Mouse (Mus musculus): ENCODE data around the gene Adgrv1. TPM values are rescaled to one million over a fixed set of nuclear protein-coding genes. Genes with fewer than 3 reads are reported as not detected.

Adgrv1 gene
- polyA plus RNA-seq, 1 experiment from 2014 or later, result 2.0 TPM

GRCm38 (mm10) chr13:81131860-81132259 is 501.1 kb downstream of the Adgrv1 start:
- H3K27ac ChIP-seq (replicated peaks), result no peak overlapping the region
- whole genome bisulfite sequencing, result 49% methylated on average over 6 of the region's 6 CpGs
- no peak overlapping the region for H3K4me3 ChIP-seq (replicated peaks)
- no peaks in the 10 kb centered on the region for H3K27me3 ChIP-seq
- H3K9me3 ChIP-seq (replicated peaks), result no peaks in the 10 kb centered on the region
- ATAC-seq (ENCODE audit: insufficient number of reproducible peaks, low FRiP score, low TSS enrichment, low read depth), result no peak
- H3K4me1 ChIP-seq, result peaks cover 27% of the 10 kb centered on the region
- no peak overlapping the region for H3K9ac ChIP-seq
- H3K4me2 ChIP-seq (replicated peaks), result no peak overlapping the region
- H3K36me3 ChIP-seq, result no peaks in the 10 kb centered on the region

- H3K27me3 ChIP-seq, result no peaks in the 10 kb centered on the region
- no peak overlapping the region for H3K27ac ChIP-seq (replicated peaks)
- peaks cover 18% of the 10 kb centered on the region for H3K4me1 ChIP-seq
- 67% methylated on average over 4 of the region's 4 CpGs for WGBS
- no peaks in the 10 kb centered on the region for H3K9me3 ChIP-seq (replicated peaks)
- no peak overlapping the region for H3K9ac ChIP-seq
- H3K36me3 ChIP-seq, result no peaks in the 10 kb centered on the region
- no peak for ATAC-seq (ENCODE audit: insufficient number of reproducible peaks, low FRiP score, low TSS enrichment, low read depth)
- no peak overlapping the region for H3K4me2 ChIP-seq (replicated peaks)
- no peak overlapping the region for H3K4me3 ChIP-seq (replicated peaks)
Measured at GRCm38 (mm10) chr13:81130742-81131524, 502.0 kb downstream of the Adgrv1 start.

DNA sequence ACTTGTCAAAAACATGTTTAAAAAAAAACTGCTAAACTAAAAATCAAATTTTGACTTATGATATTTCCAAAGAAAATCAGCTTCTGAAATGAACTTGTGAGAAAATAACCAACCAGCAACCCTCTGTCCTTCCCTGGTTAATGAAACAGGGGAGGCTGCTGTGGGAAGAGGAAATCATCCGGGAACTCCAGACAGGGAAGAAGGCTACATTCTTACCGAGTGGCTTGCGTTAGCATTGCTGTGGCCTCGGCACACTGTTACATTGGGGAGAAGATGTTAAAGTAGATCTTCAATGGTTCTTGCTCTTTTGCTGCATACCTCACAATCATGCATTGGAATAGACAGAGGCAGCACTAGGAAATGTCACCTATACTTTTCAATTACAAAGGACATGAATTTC is 507.1 kb downstream of the Adgrv1 start:
- Histone ChIP-seq H3K4me3 (replicated peaks) (no peak overlapping the region), H3K36me3 (no peaks in the 10 kb centered on the region), H3K9me3 (replicated peaks) (no peaks in the 10 kb centered on the region), H3K27ac (replicated peaks) (no peak overlapping the region), H3K27me3 (no peaks in the 10 kb centered on the region), H3K4me1 (no peaks in the 10 kb centered on the region), H3K4me2 (replicated peaks) (no peak overlapping the region), H3K9ac (no peak overlapping the region)
- no peak for ATAC-seq (ENCODE audit: insufficient number of reproducible peaks, low FRiP score, low TSS enrichment, low read depth)
- WGBS, result 61% methylated on average over 4 of the region's 4 CpGs

- no peak for ATAC-seq (ENCODE audit: insufficient number of reproducible peaks, low FRiP score, low TSS enrichment, low read depth)
- Histone ChIP-seq H3K36me3 (no peaks in the 10 kb centered on the region), H3K4me3 (replicated peaks) (no peak overlapping the region), H3K9me3 (replicated peaks) (no peaks in the 10 kb centered on the region), H3K9ac (no peak overlapping the region), H3K4me2 (replicated peaks) (no peak overlapping the region), H3K27me3 (no peaks in the 10 kb centered on the region), H3K4me1 (no peaks in the 10 kb centered on the region), H3K27ac (replicated peaks) (no peak overlapping the region)
- WGBS, result 87% methylated on average over 2 of the region's 2 CpGs
Measured at GRCm38 (mm10) chr13:81122238-81122637, 510.7 kb downstream of the Adgrv1 start.

DNA sequence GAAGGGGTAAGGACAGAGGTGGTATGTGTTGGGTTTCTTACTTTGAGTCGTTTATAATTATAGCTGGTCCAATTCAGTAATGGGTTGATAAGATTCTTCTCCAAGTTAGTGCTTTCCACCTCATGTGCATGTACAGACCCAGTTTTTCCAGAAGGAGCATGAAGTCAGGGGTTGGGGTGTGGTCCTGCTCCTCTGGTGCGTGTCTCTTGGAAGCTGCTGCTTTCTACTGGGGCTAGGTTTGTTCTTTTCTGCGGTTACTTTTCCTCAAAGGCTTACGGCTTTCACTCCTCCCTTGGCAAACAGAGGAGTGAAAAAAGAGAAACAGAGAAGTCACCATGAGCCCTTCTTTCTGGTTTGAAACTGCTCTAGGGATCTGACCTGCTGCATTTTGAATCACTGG is 522.5 kb downstream of the Adgrv1 start:
- no peaks in the 10 kb centered on the region for H3K4me1 ChIP-seq
- 86% methylated on average over 4 of the region's 4 CpGs for WGBS
- no peak for ATAC-seq (ENCODE audit: insufficient number of reproducible peaks, low FRiP score, low TSS enrichment, low read depth)
- H3K27ac ChIP-seq (replicated peaks), result no peak overlapping the region
- no peaks in the 10 kb centered on the region for H3K27me3 ChIP-seq
- no peaks in the 10 kb centered on the region for H3K36me3 ChIP-seq
- no peak overlapping the region for H3K4me2 ChIP-seq (replicated peaks)
- H3K9me3 ChIP-seq (replicated peaks), result no peaks in the 10 kb centered on the region
- H3K4me3 ChIP-seq (replicated peaks), result no peak overlapping the region
- H3K9ac ChIP-seq, result no peak overlapping the region

DNA sequence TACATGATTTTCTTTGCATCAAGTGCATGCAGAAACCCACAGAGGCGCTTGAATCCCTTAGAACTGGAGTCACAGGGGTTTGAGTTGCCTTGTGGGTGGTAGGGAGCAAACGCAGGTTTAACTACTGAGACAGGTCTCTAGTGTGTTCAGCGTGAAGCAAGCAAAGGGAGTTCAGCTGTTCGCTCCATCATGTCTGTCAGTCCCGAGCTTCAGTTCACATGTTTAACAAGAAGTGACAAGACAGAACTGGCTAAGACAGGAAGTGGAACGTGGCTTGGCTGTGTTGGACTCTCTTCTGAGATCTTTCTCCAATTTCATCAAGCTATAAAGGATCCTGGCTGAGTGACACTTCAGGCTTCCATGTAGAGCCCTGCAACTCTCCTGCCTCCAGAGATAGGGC is 523.3 kb downstream of the Adgrv1 start:
- Histone ChIP-seq H3K4me2 (replicated peaks) (no peak overlapping the region), H3K9me3 (replicated peaks) (no peaks in the 10 kb centered on the region), H3K27ac (replicated peaks) (peak overlapping the region; percentile 34; the same call in 1 of the 2 replicates), H3K9ac (no peak overlapping the region), H3K27me3 (no peaks in the 10 kb centered on the region), H3K4me3 (replicated peaks) (no peak overlapping the region), H3K36me3 (no peaks in the 10 kb centered on the region), H3K4me1 (no peaks in the 10 kb centered on the region)
- WGBS, result 39% methylated on average over 6 of the region's 6 CpGs
- no peak for ATAC-seq (ENCODE audit: insufficient number of reproducible peaks, low FRiP score, low TSS enrichment, low read depth)

GRCm38 (mm10) chr13:81108526-81109302 is 524.2 kb downstream of the Adgrv1 start:
- H3K36me3 ChIP-seq, result no peaks in the 10 kb centered on the region
- H3K4me2 ChIP-seq (replicated peaks), result no peak overlapping the region
- ATAC-seq (ENCODE audit: insufficient number of reproducible peaks, low FRiP score, low TSS enrichment, low read depth), result peak; percentile 54; the same call in 1 of the 2 replicates

DNA sequence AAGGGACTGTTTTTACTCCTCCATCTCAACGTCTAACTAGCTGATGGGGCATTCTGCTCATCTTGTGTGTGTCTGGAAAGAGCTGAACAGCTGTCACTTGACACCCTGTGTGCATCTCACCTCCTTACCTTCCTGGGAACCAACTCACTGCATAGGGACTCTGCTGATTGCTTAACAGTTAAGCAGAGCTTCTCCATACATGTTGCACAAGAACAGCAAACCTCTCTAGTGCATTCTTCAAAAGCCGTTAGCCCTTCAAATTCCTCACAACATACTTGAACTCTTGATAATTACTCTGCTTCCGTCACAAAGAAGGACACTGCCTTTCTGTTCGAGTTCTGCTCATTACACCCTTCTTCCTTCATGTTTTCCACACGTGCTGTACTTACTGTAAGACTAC is 525.5 kb downstream of the Adgrv1 start:
- H3K4me2 ChIP-seq (replicated peaks), result no peak overlapping the region
- no peak overlapping the region for H3K27ac ChIP-seq (replicated peaks)
- H3K4me1 ChIP-seq, result no peaks in the 10 kb centered on the region
- 50% methylated on average over 5 of the region's 5 CpGs for WGBS
- H3K27me3 ChIP-seq, result no peaks in the 10 kb centered on the region
- H3K4me3 ChIP-seq (replicated peaks), result no peak overlapping the region
- no peaks in the 10 kb centered on the region for H3K36me3 ChIP-seq
- no peak for ATAC-seq (ENCODE audit: insufficient number of reproducible peaks, low FRiP score, low TSS enrichment, low read depth)
- no peaks in the 10 kb centered on the region for H3K9me3 ChIP-seq (replicated peaks)
- no peak overlapping the region for H3K9ac ChIP-seq

More at GRCm38 (mm10) chr13:81108526-81109302, 524.2 kb downstream of the Adgrv1 start:
- H3K4me3 ChIP-seq (replicated peaks), result no peak overlapping the region
- no peaks in the 10 kb centered on the region for H3K4me1 ChIP-seq
- no peaks in the 10 kb centered on the region for H3K9me3 ChIP-seq (replicated peaks)
- no peak overlapping the region for H3K9ac ChIP-seq
- peak overlapping the region; percentile 48; the same call in 1 of the 2 replicates for H3K27ac ChIP-seq (replicated peaks)
- no peaks in the 10 kb centered on the region for H3K27me3 ChIP-seq
- 45% methylated on average over 8 of the region's 8 CpGs for WGBS

DNA sequence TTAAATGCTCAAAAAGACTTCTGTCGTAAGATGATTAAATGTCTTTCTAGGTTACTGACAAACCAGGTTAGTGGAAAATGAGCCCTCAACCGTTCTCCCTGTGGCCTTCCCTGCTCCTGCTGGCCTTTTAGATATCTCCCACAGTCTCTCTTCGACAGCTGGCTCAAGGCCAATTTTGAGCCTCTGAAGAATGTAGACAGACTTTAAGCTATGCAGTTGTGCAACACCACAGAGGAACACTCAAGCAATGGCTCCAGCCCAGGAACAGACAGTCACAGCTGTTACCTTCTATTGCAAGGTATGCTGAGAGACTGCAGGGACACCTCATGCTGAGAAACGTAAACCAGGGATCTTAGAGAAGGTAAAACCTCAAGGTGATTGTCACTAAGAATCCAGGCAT is 529.2 kb downstream of the Adgrv1 start:
- Histone ChIP-seq H3K27me3 (no peaks in the 10 kb centered on the region), H3K4me3 (replicated peaks) (no peak overlapping the region), H3K4me1 (no peaks in the 10 kb centered on the region), H3K9me3 (replicated peaks) (no peaks in the 10 kb centered on the region), H3K27ac (replicated peaks) (no peak overlapping the region), H3K4me2 (replicated peaks) (no peak overlapping the region), H3K9ac (no peak overlapping the region), H3K36me3 (no peaks in the 10 kb centered on the region)
- 52% methylated on average over 4 of the region's 4 CpGs for WGBS
- no peak for ATAC-seq (ENCODE audit: insufficient number of reproducible peaks, low FRiP score, low TSS enrichment, low read depth)

- Histone ChIP-seq H3K27me3 (no peaks in the 10 kb centered on the region), H3K9me3 (replicated peaks) (no peaks in the 10 kb centered on the region), H3K4me2 (replicated peaks) (no peak overlapping the region), H3K36me3 (no peaks in the 10 kb centered on the region), H3K4me1 (no peaks in the 10 kb centered on the region), H3K4me3 (replicated peaks) (no peak overlapping the region), H3K27ac (replicated peaks) (no peak overlapping the region), H3K9ac (no peak overlapping the region)
- ATAC-seq (ENCODE audit: insufficient number of reproducible peaks, low FRiP score, low TSS enrichment, low read depth), result no peak
- WGBS, result 91% methylated on average over 2 of the region's 2 CpGs
Measured at GRCm38 (mm10) chr13:81096424-81096823, 536.5 kb downstream of the Adgrv1 start.

- no peak for ATAC-seq (ENCODE audit: insufficient number of reproducible peaks, low FRiP score, low TSS enrichment, low read depth)
- no peak overlapping the region for H3K4me2 ChIP-seq (replicated peaks)
- 74% methylated on average over 6 of the region's 6 CpGs for WGBS
- no peaks in the 10 kb centered on the region for H3K27me3 ChIP-seq
- no peak overlapping the region for H3K9ac ChIP-seq
- no peak overlapping the region for H3K4me3 ChIP-seq (replicated peaks)
- no peaks in the 10 kb centered on the region for H3K4me1 ChIP-seq
- H3K9me3 ChIP-seq (replicated peaks), result no peaks in the 10 kb centered on the region
- no peaks in the 10 kb centered on the region for H3K36me3 ChIP-seq
- no peak overlapping the region for H3K27ac ChIP-seq (replicated peaks)
Measured at GRCm38 (mm10) chr13:81094513-81094912, 538.4 kb downstream of the Adgrv1 start.

All from embryonic facial prominence, embryonic 15.5 days (tissue).